Mouse (Mus musculus) megakaryocyte-erythroid progenitor cell, adult 5-6 weeks (primary cell): Measurements from ENCODE around the gene Tas1r3. TPM values are rescaled to one million over a fixed set of nuclear protein-coding genes. Genes with fewer than 3 reads are reported as not detected.

Experiments used
- ATAC-seq: replicated peaks from 2 replicates; pipeline ENCODE4 v1.8.0; 2016; ENCODE audit warnings: mild to moderate bottlenecking, inconsistent platforms; ENCODE audit not compliant: severe bottlenecking, poor library complexity, low FRiP score, low TSS enrichment
- total RNA-seq, 2 experiments: library from RNA; stranded (forward) in 1 of 2; stranded (reverse) in 1 of 2; fragments of 200-1000, 215-1000 nt in 1 of 2; fragments of >200 nt in 1 of 2; fragmentation: Nextera tagmentation in 1 of 2; gene quantifications; 2 replicates each; pipeline ENCODE4 v1.2.3; 2014 to 2017

Gene Tas1r3
- total RNA-seq, 2 experiments from 2014 or later, result 1.2 TPM; not detected in 1

GRCm38 (mm10) chr4:155821025-155821424 is 42.1 kb downstream of the Tas1r3 start:
- ATAC-seq, result no peak

- ATAC-seq, result no peak
Observed at GRCm38 (mm10) chr4:155817533-155817932, 45.6 kb downstream of the Tas1r3 start.

- no peak for ATAC-seq
Observed at GRCm38 (mm10) chr4:155812665-155813181, 50.4 kb downstream of the Tas1r3 start.

- peak; percentile 98 for ATAC-seq
Observed at GRCm38 (mm10) chr4:155811929-155812664, 51.1 kb downstream of the Tas1r3 start, which contains the start of gene Ccnl2. TSS of gene Ccnl2 (plus strand) at chr4:155812489.

Other genes starting within 250 kb of the Tas1r3 start
- gene Cdk11b, start 238.5 kb downstream of the Tas1r3 start, total RNA-seq (2014; fragmentation: Nextera tagmentation), result 60.7 and 74.1 TPM in 2 replicates
- gene Cdk11b, start 238.5 kb downstream of the Tas1r3 start, total RNA-seq (2017), result 44.7 and 67.9 TPM in 2 replicates
- not detected in 2 replicates for gene Gm10563, start 218.0 kb downstream of the Tas1r3 start, total RNA-seq (2014; fragmentation: Nextera tagmentation)
- not detected in 2 replicates for gene Gm10563, start 218.0 kb downstream of the Tas1r3 start, total RNA-seq (2017)
- not detected in 2 replicates for gene Mmp23, start 210.0 kb downstream of the Tas1r3 start, total RNA-seq (2014; fragmentation: Nextera tagmentation)
- gene Mmp23, start 210.0 kb downstream of the Tas1r3 start, total RNA-seq (2017), result not detected in 2 replicates
- gene Mib2, start 194.2 kb downstream of the Tas1r3 start, total RNA-seq (2014; fragmentation: Nextera tagmentation), result 12.9 and 17.9 TPM in 2 replicates
- 11.9 and 13.3 TPM in 2 replicates for gene Mib2, start 194.2 kb downstream of the Tas1r3 start, total RNA-seq (2017)
- 1.1 and 2.8 TPM in 2 replicates for gene Fndc10, start 169.0 kb downstream of the Tas1r3 start, total RNA-seq (2014; fragmentation: Nextera tagmentation)
- 0.33 and 0.88 TPM in 2 replicates for gene Fndc10, start 169.0 kb downstream of the Tas1r3 start, total RNA-seq (2017)
- gene Ssu72, start 158.6 kb downstream of the Tas1r3 start, total RNA-seq (2014; fragmentation: Nextera tagmentation), result 83.5 and 90.2 TPM in 2 replicates
- gene Ssu72, start 158.6 kb downstream of the Tas1r3 start, total RNA-seq (2017), result 75.3 and 94.1 TPM in 2 replicates
- gene Tmem240, start 128.6 kb downstream of the Tas1r3 start, total RNA-seq (2014; fragmentation: Nextera tagmentation), result 0.17 and 0.20 TPM in 2 replicates
- gene Tmem240, start 128.6 kb downstream of the Tas1r3 start, total RNA-seq (2017), result under 0.01 and 0.65 TPM in 2 replicates
- gene Atad3a, start 102.3 kb downstream of the Tas1r3 start, total RNA-seq (2014; fragmentation: Nextera tagmentation), result 123 and 206 TPM in 2 replicates
- 95.3 and 123 TPM in 2 replicates for gene Atad3a, start 102.3 kb downstream of the Tas1r3 start, total RNA-seq (2017)
- not detected in 2 replicates for gene Vwa1, start 88.7 kb downstream of the Tas1r3 start, total RNA-seq (2014; fragmentation: Nextera tagmentation)
- 0.08 and 0.19 TPM in 2 replicates for gene Vwa1, start 88.7 kb downstream of the Tas1r3 start, total RNA-seq (2017)
- not detected in 2 replicates for gene Tmem88b, start 77.5 kb downstream of the Tas1r3 start, total RNA-seq (2014; fragmentation: Nextera tagmentation)
- 0.09 TPM in 1 of 2 replicates, not detected in the other for gene Tmem88b, start 77.5 kb downstream of the Tas1r3 start, total RNA-seq (2017)
- not detected in 2 replicates for gene Ankrd65, start 72.9 kb downstream of the Tas1r3 start, total RNA-seq (2014; fragmentation: Nextera tagmentation)
- not detected in 2 replicates for gene Ankrd65, start 72.9 kb downstream of the Tas1r3 start, total RNA-seq (2017)
- gene Mrpl20, start 60.5 kb downstream of the Tas1r3 start, total RNA-seq (2014; fragmentation: Nextera tagmentation), result 189 and 239 TPM in 2 replicates
- 78.5 and 90.1 TPM in 2 replicates for gene Mrpl20, start 60.5 kb downstream of the Tas1r3 start, total RNA-seq (2017)
- 108 and 141 TPM in 2 replicates for gene Ccnl2, start 50.9 kb downstream of the Tas1r3 start, total RNA-seq (2014; fragmentation: Nextera tagmentation)
- 86.9 and 94.2 TPM in 2 replicates for gene Ccnl2, start 50.9 kb downstream of the Tas1r3 start, total RNA-seq (2017)
- 108 and 182 TPM in 2 replicates for gene Aurkaip1, start 32.1 kb downstream of the Tas1r3 start, total RNA-seq (2014; fragmentation: Nextera tagmentation)
- 127 and 137 TPM in 2 replicates for gene Aurkaip1, start 32.1 kb downstream of the Tas1r3 start, total RNA-seq (2017)
- not detected in 2 replicates for gene Mxra8, start 23.7 kb downstream of the Tas1r3 start, total RNA-seq (2014; fragmentation: Nextera tagmentation)
- not detected in 2 replicates for gene Mxra8, start 23.7 kb downstream of the Tas1r3 start, total RNA-seq (2017)
- gene Dvl1, start 16.0 kb downstream of the Tas1r3 start, total RNA-seq (2014; fragmentation: Nextera tagmentation), result 24.2 and 49.5 TPM in 2 replicates
- 11.1 and 16.2 TPM in 2 replicates for gene Dvl1, start 16.0 kb downstream of the Tas1r3 start, total RNA-seq (2017)
- 8.2 and 13.3 TPM in 2 replicates for gene Cptp, start 6.1 kb upstream of the Tas1r3 start, total RNA-seq (2014; fragmentation: Nextera tagmentation)
- gene Cptp, start 6.1 kb upstream of the Tas1r3 start, total RNA-seq (2017), result 6.4 and 8.2 TPM in 2 replicates
- 49.7 and 65.3 TPM in 2 replicates for gene Ints11, start 6.2 kb upstream of the Tas1r3 start, total RNA-seq (2014; fragmentation: Nextera tagmentation)
- 31.3 and 34.2 TPM in 2 replicates for gene Ints11, start 6.2 kb upstream of the Tas1r3 start, total RNA-seq (2017)
- 24.6 and 44.0 TPM in 2 replicates for gene Pusl1, start 28.4 kb upstream of the Tas1r3 start, total RNA-seq (2014; fragmentation: Nextera tagmentation)
- gene Pusl1, start 28.4 kb upstream of the Tas1r3 start, total RNA-seq (2017), result 32.7 and 40.2 TPM in 2 replicates
- gene Acap3, start 28.5 kb upstream of the Tas1r3 start, total RNA-seq (2014; fragmentation: Nextera tagmentation), result 25.4 and 27.8 TPM in 2 replicates
- 9.0 and 23.4 TPM in 2 replicates for gene Acap3, start 28.5 kb upstream of the Tas1r3 start, total RNA-seq (2017)
- 76.0 and 111 TPM in 2 replicates for gene Ube2j2, start 80.5 kb upstream of the Tas1r3 start, total RNA-seq (2014; fragmentation: Nextera tagmentation)
- gene Ube2j2, start 80.5 kb upstream of the Tas1r3 start, total RNA-seq (2017), result 133 and 145 TPM in 2 replicates
- 923 and 965 TPM in 2 replicates for gene C1qtnf12, start 99.0 kb upstream of the Tas1r3 start, total RNA-seq (2014; fragmentation: Nextera tagmentation)
- 161 and 357 TPM in 2 replicates for gene C1qtnf12, start 99.0 kb upstream of the Tas1r3 start, total RNA-seq (2017)
- gene B3galt6, start 129.3 kb upstream of the Tas1r3 start, total RNA-seq (2014; fragmentation: Nextera tagmentation), result 7.6 and 9.4 TPM in 2 replicates
- 11.0 and 11.7 TPM in 2 replicates for gene B3galt6, start 129.3 kb upstream of the Tas1r3 start, total RNA-seq (2017)
- 48.2 and 74.4 TPM in 2 replicates for gene Sdf4, start 129.5 kb upstream of the Tas1r3 start, total RNA-seq (2014; fragmentation: Nextera tagmentation)
- 137 and 143 TPM in 2 replicates for gene Sdf4, start 129.5 kb upstream of the Tas1r3 start, total RNA-seq (2017)
- gene Tnfrsf4, start 150.5 kb upstream of the Tas1r3 start, total RNA-seq (2014; fragmentation: Nextera tagmentation), result 2.5 and 6.9 TPM in 2 replicates
- 1.8 and 5.6 TPM in 2 replicates for gene Tnfrsf4, start 150.5 kb upstream of the Tas1r3 start, total RNA-seq (2017)
- 3.7 and 7.5 TPM in 2 replicates for gene Tnfrsf18, start 162.8 kb upstream of the Tas1r3 start, total RNA-seq (2014; fragmentation: Nextera tagmentation)
- 2.6 and 7.0 TPM in 2 replicates for gene Tnfrsf18, start 162.8 kb upstream of the Tas1r3 start, total RNA-seq (2017)
- not detected in 2 replicates for gene Ttll10, start 196.1 kb upstream of the Tas1r3 start, total RNA-seq (2014; fragmentation: Nextera tagmentation)
- not detected in 2 replicates for gene Ttll10, start 196.1 kb upstream of the Tas1r3 start, total RNA-seq (2017)
- gene 9430015G10Rik, start 246.6 kb upstream of the Tas1r3 start, total RNA-seq (2014; fragmentation: Nextera tagmentation), result 42.9 and 43.3 TPM in 2 replicates
- 33.9 and 38.2 TPM in 2 replicates for gene 9430015G10Rik, start 246.6 kb upstream of the Tas1r3 start, total RNA-seq (2017)